Mouse (Mus musculus) intestine, postnatal 0 days (tissue): ENCODE results near the gene Adgrf3. TPM values are rescaled to one million over a fixed set of nuclear protein-coding genes. Genes with fewer than 3 reads are reported as not detected.

ENCODE experiments used
- ATAC-seq: fragments of 200-750 bp; cut with Nextera tagmentation; 2 replicates; pipeline ENCODE4 v1.8.0; 2017; ENCODE audit warnings: mild to moderate bottlenecking, moderate TSS enrichment, moderate library complexity
- H3K27ac ChIP-seq: fragments of 300-500 bp; sonication (generic); 2 replicates; pipeline ENCODE4 v1.5.1; 2014; ENCODE audit warnings: mild to moderate bottlenecking, low read depth, low read length, moderate library complexity
- H3K27me3 ChIP-seq: fragments of 300-500 bp; sonication (generic); replicated peaks from 2 replicates; pipeline ENCODE4 v1.6.1; 2014; ENCODE audit warnings: low read length, mixed read lengths; ENCODE audit not compliant: control insufficient read depth, insufficient read depth
- H3K36me3 ChIP-seq: fragments of 300-500 bp; sonication (generic); 2 replicates; pipeline ENCODE4 v1.6.1; 2014; ENCODE audit warnings: mild to moderate bottlenecking, moderate library complexity; ENCODE audit not compliant: control insufficient read depth, insufficient read depth
- H3K4me1 ChIP-seq: fragments of 300-500 bp; sonication (generic); replicated peaks from 2 replicates; pipeline ENCODE4 v1.6.1; 2014; ENCODE audit warnings: antibody characterized with exemption, low read length, mixed read lengths; ENCODE audit not compliant: control insufficient read depth, insufficient read depth
- H3K4me2 ChIP-seq: fragments of 300-500 bp; sonication (generic); replicated peaks from 2 replicates; pipeline ENCODE4 v1.6.1; 2014; ENCODE audit warnings: low read depth, mild to moderate bottlenecking, moderate library complexity
- H3K4me3 ChIP-seq: fragments of 300-500 bp; sonication (generic); 2 replicates; pipeline ENCODE4 v1.5.1; 2014; ENCODE audit warnings: low read depth, low read length
- H3K9ac ChIP-seq: fragments of 300-500 bp; sonication (generic); 2 replicates; pipeline ENCODE4 v1.6.1; 2014; ENCODE audit warnings: mild to moderate bottlenecking, low read depth, low read length
- H3K9me3 ChIP-seq: fragments of 300-500 bp; sonication (generic); 2 replicates; pipeline ENCODE4 v1.6.1; 2016; ENCODE audit warnings: mixed run types; ENCODE audit not compliant: control insufficient read depth
- CTCF ChIP-seq: sonication (generic); IDR thresholded peaks from 2 replicates; pipeline ENCODE4 v1.5.1; 2016; ENCODE audit warnings: low read depth, mild to moderate bottlenecking, control low read depth, antibody characterized with exemption, moderate library complexity
- WGBS: fragments of 180-500 bp; shearing (Covaris S2); extraction: QIAGEN DNeasy Blood & Tissue Kit; methylation state at CpG from one replicate; pipeline ENCODE4 v1.1.7; 2014; 5-methylcytosine and 5-hydroxymethylcytosine counted together
- polyA plus RNA-seq: library from polyadenylated mRNA; unstranded; fragments of >200 nt; fragmentation: Nextera tagmentation; extraction: Ambion mirVana; gene quantifications from 2 replicates; pipeline ENCODE4 v1.2.1, GENCODE M21; 2015

Gene Adgrf3
- polyA plus RNA-seq, 1 experiment from 2014 or later: 0.07 TPM

GRCm38 (mm10) chr5:30207276-30207675 is 1.8 kb upstream of the Adgrf3 start:
- H3K4me2 ChIP-seq: no peak overlapping the region
- H3K9me3 ChIP-seq: no peaks in the 10 kb centered on the region
- no peak overlapping the region for H3K27ac ChIP-seq
- no peaks in the 10 kb centered on the region for H3K27me3 ChIP-seq
- peak; percentile 71 for TF ChIP-seq CTCF
- ATAC-seq: no peak
- WGBS: 70% methylated on average over 6 of the region's 6 CpGs
- no peaks in the 10 kb centered on the region for H3K36me3 ChIP-seq
- no peak overlapping the region for H3K4me3 ChIP-seq
- no peaks in the 10 kb centered on the region for H3K4me1 ChIP-seq
- no peak overlapping the region for H3K9ac ChIP-seq

GRCm38 (mm10) chr5:30205034-30205433 is 488 bp downstream of the Adgrf3 start:
- TF ChIP-seq CTCF: no peak
- no peaks in the 10 kb centered on the region for H3K4me1 ChIP-seq
- H3K36me3 ChIP-seq: no peaks in the 10 kb centered on the region
- H3K4me3 ChIP-seq: no peak overlapping the region
- WGBS: 74% methylated on average over 3 of the region's 3 CpGs
- no peak for ATAC-seq
- no peak overlapping the region for H3K4me2 ChIP-seq
- no peaks in the 10 kb centered on the region for H3K9me3 ChIP-seq
- no peak overlapping the region for H3K9ac ChIP-seq
- H3K27me3 ChIP-seq: no peaks in the 10 kb centered on the region
- H3K27ac ChIP-seq: no peak overlapping the region

- no peak overlapping the region for H3K4me2 ChIP-seq
- no peak overlapping the region for H3K27ac ChIP-seq
- no peak for TF ChIP-seq CTCF
- ATAC-seq: no peak
- 67% methylated on average over 1 of the region's 1 CpGs for WGBS
- no peaks in the 10 kb centered on the region for H3K4me1 ChIP-seq
- no peaks in the 10 kb centered on the region for H3K27me3 ChIP-seq
- H3K9ac ChIP-seq: no peak overlapping the region
- H3K4me3 ChIP-seq: no peak overlapping the region
- no peaks in the 10 kb centered on the region for H3K9me3 ChIP-seq
- H3K36me3 ChIP-seq: no peaks in the 10 kb centered on the region
Measured at GRCm38 (mm10) chr5:30204441-30204840, 1.1 kb downstream of the Adgrf3 start.

GRCm38 (mm10) chr5:30203216-30203885 is 2.2 kb downstream of the Adgrf3 start:
- no peak for ATAC-seq
- Histone ChIP-seq H3K4me2 (no peak overlapping the region), H3K9ac (no peak overlapping the region), H3K36me3 (no peaks in the 10 kb centered on the region), H3K9me3 (no peaks in the 10 kb centered on the region), H3K27me3 (no peaks in the 10 kb centered on the region), H3K4me1 (no peaks in the 10 kb centered on the region), H3K4me3 (no peak overlapping the region), H3K27ac (no peak overlapping the region)
- TF ChIP-seq CTCF: no peak
- WGBS: 78% methylated on average over 10 of the region's 10 CpGs

GRCm38 (mm10) chr5:30202221-30202620 is 3.3 kb downstream of the Adgrf3 start:
- H3K4me2 ChIP-seq: no peak overlapping the region
- H3K4me3 ChIP-seq: no peak overlapping the region
- H3K9ac ChIP-seq: no peak overlapping the region
- no peaks in the 10 kb centered on the region for H3K9me3 ChIP-seq
- 78% methylated on average over 7 of the region's 7 CpGs for WGBS
- H3K36me3 ChIP-seq: no peaks in the 10 kb centered on the region
- no peaks in the 10 kb centered on the region for H3K27me3 ChIP-seq
- H3K27ac ChIP-seq: no peak overlapping the region
- H3K4me1 ChIP-seq: no peaks in the 10 kb centered on the region
- TF ChIP-seq CTCF: no peak
- ATAC-seq: no peak

GRCm38 (mm10) chr5:30201521-30201920 is 4.0 kb downstream of the Adgrf3 start:
- ATAC-seq: 0 out of 2 replicates have a peak, but pooled peaks have one; percentile 7
- 44% methylated on average over 5 of the region's 5 CpGs for WGBS
- H3K27ac ChIP-seq: no peak overlapping the region
- no peak overlapping the region for H3K4me2 ChIP-seq
- H3K27me3 ChIP-seq: no peaks in the 10 kb centered on the region
- H3K4me1 ChIP-seq: no peaks in the 10 kb centered on the region
- H3K9ac ChIP-seq: no peak overlapping the region
- no peak overlapping the region for H3K4me3 ChIP-seq
- H3K36me3 ChIP-seq: no peaks in the 10 kb centered on the region
- peak; percentile 92 for TF ChIP-seq CTCF
- H3K9me3 ChIP-seq: no peaks in the 10 kb centered on the region
